Mouse (Mus musculus) c-Kit-positive CD71-negative TER-119-negative erythroid progenitor cells, embryonic 14.5 days (primary cell): ENCODE results near the gene Cacul1.
"Not testable (repeated sequence)": the region's sequence is repeated elsewhere in the genome, so short reads cannot be mapped to it uniquely, and the experiment has no call there.

ENCODE experiments used
- DNase-seq: peaks from one replicate; pipeline ENCODE4 v3.0.0-alpha.2; 2013; ENCODE audit warnings: low read depth

The Cacul1 gene

GRCm38 (mm10) chr19:60580582-60581339 lies at the start of gene Cacul1:
Gene Cacul1, minus strand, starts transcription at chr19:60581025.
- peak; percentile 96 for DNase-seq

- DNase-seq: no peak
Measured at GRCm38 (mm10) chr19:60619420-60619819, 38.6 kb upstream of the Cacul1 start.

GRCm38 (mm10) chr19:60617007-60617406 lies 36.2 kb upstream of the Cacul1 start:
- DNase-seq: no peak

DNA sequence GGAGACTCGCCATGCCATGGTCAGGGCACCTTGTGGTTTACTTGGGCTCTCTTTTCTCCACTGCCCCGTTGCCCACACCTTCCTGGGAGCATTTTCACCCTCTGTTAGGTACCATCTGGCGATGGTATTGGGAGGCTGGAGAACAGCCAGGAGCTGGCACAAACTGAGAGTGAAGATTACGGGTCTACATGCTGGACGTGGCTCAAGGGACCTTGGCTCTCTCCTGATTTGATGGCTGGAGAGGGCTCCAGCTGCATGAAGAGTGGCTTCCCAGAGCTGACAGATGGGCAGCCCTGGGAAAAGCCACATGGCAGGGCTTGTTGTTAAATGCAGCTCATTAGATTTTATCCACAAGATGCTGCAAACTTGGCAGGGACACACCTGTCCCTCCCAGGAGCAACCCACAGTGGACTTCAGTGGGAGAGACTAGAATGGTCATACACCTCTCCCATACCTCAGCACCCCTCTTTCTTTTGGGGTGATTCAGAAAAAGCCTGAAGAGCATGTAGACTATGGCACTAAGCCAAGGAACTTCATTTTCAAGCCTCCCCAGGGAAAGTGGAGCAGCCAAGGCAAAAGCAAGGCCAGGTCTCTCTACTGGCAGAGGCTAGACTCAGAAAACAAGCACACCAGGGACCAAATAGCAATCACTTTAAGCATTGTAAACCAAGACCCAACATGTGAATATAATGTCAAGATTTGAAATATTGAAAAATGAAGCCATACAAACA lies 34.8 kb upstream of the Cacul1 start:
- DNase-seq: no peak

DNA sequence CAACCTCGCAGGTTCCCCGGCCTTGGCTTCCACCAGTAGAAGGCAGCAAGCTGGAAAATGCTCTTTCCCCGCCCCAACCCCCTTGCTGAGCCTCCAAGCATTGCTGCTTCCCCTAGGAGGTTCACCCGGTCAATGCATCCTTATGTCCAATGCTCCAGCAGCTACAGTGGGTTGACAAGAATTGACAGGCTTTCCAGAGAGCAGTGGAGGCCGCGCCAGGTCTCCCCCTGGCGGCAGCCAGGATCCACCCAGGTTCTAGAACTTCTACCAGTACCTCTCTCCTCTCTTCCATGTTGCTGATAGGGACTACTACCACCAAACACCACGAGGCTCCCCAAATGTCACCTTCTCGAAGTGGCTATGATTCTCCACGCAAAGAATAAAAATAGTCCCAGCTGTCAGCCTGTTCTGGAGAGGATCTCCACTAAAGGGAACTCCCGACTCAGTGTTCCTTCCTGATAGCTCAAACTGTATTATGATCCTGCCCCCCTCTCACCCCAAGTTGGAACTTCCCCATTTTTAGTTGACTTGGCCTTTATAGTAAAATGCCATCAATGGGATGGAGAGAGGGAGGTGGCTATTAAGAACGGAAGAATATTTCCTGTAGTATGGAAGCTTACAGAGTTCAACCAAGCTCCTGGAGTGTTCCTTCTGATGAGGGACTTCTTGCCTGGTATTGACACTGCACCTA lies 30.8 kb upstream of the Cacul1 start:
- DNase-seq: no peak

DNA sequence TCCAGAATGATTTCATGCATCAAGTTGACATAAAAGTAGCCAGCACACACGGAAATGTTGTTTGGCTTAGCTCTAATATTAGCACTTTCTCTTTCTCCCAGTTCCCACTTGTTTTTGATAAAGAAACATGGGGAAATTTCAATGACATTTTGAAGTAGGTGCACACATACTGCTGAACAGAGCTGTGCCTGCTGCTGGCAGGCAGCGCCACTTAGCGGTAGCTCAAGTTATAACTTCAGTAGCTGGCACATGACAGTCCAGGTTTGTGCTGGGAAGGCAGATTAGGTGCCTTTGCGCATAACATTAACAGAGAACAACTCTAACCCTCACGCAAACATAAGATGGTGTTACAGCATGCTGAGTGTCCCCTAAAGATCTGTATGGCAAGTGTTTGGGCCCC lies 27.9 kb upstream of the Cacul1 start:
- DNase-seq: peak; percentile 32

DNA sequence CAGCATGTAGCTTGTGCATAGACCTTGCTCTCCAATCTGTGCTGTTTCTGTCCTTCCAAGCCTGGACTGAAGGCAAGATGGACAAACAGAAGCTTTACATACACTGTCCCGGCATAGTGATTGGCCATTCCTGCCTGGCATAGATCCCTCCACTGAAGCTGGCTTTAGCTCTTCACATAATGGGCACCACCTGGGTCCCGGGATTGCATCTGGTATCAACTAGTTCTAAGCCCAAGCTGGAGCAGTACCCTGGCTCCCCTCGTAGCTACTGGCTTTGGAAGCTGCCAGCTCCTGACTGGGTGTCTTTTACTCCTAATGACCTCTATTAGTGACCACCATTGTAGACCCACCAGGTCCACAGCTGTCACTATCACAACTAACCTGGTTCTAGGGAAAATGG lies 22.8 kb upstream of the Cacul1 start:
- no peak for DNase-seq

DNA sequence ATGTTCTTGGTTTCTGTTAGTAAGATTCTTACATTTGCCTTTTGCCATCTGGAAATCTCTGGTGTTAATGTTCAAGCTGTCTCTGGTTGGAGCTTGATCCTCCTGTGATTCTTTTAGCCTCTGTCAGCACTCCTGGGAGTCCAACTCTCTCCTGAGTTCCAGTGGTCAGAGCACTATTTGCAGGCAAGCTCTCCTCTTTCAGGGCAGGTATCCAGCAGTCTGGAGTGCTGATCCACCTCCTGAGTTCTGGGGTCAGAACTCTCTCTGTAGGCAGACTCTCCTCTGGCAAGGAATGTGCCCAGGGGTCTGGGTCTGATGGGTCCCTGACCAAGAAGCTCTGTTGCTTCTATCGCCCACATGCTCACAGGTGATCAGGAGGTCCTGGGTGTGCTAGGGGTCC lies 21.2 kb upstream of the Cacul1 start:
- not testable (repeated sequence) for DNase-seq

- DNase-seq: no peak
Measured at GRCm38 (mm10) chr19:60598025-60598697, 17.3 kb upstream of the Cacul1 start.

GRCm38 (mm10) chr19:60589646-60590045 lies 8.8 kb upstream of the Cacul1 start:
- DNase-seq: no peak

- DNase-seq: no peak
Measured at GRCm38 (mm10) chr19:60586652-60587051, 5.8 kb upstream of the Cacul1 start.

GRCm38 (mm10) chr19:60583201-60583600 lies 2.4 kb upstream of the Cacul1 start:
- DNase-seq: no peak

DNA sequence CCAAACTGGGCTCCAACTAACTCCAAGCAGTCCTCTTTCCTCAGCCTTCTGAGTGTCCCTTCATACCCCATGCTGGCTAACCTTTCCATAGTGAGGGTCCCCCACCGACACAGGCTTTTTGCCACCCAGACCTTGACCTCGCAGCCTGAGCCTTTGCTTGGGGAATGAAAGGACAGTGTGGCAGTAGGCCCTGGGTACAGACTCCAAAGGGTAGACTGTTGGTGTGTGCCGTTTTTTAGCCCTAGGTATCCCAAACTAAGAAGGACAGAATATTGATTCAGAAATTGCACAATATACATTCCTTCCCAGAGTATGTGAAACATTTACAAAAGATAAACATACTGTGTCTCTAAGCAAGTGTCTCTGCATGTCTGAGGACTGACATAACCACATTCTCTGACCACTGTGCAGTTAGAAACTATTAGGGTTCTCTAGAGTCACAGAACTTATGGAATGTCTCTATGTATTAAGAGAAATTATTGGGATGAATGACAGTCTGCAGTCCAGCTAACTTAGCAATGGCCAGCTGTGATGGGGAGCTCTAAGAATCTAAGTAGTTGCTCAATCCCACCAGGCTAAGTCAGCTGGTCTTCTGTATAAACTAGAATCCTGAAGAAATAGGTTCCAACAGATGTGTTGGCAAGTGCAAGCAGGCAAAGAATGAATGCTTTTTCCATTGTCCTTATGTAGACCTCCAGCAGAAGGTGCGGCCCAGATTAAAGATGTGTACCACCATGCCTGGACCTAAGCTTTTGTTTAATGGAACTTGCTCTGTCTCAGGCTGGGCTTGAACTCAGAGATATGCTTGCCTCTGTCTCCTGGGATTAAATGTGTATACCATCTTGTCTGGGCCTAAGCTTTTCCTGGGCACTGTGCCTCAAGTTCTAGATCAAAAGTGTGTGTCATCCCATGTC lies 809 bp upstream of the Cacul1 start:
- no peak for DNase-seq

DNA sequence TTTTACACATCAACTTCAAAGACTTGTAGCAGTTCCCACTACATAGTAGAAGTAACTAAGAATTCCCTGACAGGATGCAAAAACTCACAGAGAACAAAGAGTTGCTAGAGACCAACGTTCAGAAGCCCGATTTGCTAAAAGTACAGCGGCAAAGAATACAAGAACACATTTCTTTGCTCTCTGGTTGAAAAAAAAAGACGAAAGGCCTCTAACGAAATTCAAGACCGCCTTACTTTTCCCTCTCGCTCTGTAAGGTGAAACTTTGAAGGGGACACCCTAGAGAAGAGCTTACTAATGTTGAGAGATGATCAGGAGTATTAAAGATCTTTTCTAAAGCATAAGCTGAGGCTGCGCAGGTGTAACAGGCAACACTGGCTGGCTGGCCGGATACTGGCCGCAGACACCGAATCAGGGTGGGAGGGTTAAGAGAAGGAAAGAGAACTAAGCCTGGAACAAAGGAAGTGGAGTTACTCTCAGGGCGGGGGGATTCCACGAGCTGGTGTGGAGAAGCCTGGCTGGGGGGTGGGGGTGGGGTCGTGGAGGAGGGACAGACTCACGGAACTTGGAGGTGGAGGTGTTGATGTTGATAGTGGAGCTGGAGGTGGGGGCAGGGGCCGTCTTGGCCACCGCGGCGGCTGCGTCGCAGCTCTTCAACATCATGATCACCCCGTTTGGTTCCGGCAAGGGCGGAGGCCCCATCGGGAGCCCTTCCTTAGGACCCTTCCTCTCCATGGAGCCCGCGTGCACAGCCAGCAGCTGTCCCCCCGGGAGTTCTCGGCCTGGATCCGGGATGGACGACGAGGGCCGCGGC lies 849 bp downstream of the Cacul1 start:
- DNase-seq: peak; percentile 28

DNA sequence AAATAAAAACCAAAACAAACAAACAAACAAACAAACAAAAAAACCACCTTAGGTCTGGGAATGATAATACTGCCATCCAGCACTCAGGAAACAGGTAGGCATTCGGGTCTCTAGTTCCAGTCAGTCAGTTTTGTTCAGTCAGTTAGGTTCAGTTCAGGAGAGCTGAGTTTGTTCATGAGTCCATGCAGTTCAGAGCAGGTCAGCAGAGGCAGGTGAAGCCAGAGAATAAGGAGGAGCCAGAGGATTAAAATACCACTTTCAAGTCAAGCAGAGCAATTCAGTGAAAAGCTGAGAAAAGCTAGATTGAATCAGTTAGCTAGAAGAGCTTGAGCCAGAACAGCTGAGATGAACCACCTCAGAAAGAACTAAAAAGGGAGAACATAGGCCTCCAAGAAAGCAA lies 4.1 kb downstream of the Cacul1 start:
- no peak for DNase-seq

DNA sequence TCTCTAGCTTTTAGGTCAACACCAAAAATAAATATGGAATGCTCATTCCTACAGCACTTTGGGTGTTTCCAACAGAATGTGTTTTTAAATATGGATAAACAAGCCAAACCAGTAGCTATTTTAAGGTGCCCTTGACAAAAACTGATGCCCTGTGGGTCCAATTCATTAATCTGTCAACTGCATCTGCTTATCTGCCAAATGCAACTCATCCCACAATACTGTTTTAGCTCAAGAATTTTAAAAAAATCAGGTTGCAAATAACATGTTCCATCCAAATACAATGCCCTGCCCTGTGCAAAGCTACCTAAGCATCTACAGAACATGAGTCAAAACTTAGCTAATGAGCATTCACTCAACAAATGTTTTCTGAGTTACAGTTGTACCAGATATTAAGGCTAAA lies 20.3 kb downstream of the Cacul1 start:
- DNase-seq: no peak

- no peak for DNase-seq
Measured at GRCm38 (mm10) chr19:60554866-60555438, 25.9 kb downstream of the Cacul1 start.

DNA sequence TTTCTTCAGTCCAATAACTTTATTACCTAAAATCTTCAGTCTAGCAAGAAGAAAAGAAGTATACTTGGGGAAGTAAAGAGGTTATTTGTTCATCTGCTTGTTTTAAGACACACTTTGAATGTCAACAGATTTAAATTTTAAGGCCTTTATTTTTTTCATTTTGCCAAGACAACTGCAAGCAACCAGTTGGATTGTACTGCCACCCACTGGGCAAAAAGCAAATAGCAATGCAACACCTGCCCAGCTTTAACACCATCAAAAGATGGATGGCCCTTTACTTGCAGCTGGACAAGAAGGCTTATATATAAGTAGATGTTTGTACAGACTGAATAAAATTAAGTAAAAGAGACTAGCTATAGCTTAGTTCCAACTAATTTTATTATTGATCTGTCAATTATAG lies 27.3 kb downstream of the Cacul1 start:
- DNase-seq: peak; percentile 38

GRCm38 (mm10) chr19:60543302-60543701 lies 37.5 kb downstream of the Cacul1 start:
- no peak for DNase-seq

DNA sequence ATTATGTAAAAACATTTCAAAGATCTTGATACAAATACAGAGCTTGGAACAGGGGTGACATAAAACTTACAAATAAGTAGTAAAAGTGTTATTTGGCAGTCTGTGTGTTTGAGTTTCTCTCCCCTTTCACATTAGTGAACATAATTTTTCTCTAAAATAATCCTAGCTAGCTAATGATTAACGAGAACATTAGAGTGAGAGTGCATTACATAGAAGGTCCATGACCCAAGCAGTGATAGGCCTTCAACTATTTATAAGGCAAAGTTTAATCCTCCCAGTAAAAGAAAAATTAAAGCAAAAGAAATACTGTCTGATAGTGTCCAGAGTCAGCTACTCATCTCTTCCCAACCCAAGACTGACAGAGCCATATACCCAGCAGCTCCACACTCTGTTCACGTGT lies 48.9 kb downstream of the Cacul1 start:
- no peak for DNase-seq
